Mouse (Mus musculus) G1E (cell line): ENCODE measurements at regions not wholly inside any gene's neighbourhood (a gene's known extent, or its start where the extent isn't known, plus 50 kb on each side); places are given as distances from the start of the nearest gene placed in this dataset.

Experiments
- GATA1 ChIP-seq: IDR thresholded peaks from 2 replicates; pipeline ENCODE4 v1.6.1; 2012; ENCODE audit warnings: borderline replicate concordance, low read length, inconsistent platforms, mixed read lengths
- TAL1 ChIP-seq: conservative IDR thresholded peaks from 2 replicates; pipeline ENCODE4 v1.6.1; 2012; ENCODE audit warnings: low read depth, low read length, inconsistent platforms, mixed read lengths

DNA sequence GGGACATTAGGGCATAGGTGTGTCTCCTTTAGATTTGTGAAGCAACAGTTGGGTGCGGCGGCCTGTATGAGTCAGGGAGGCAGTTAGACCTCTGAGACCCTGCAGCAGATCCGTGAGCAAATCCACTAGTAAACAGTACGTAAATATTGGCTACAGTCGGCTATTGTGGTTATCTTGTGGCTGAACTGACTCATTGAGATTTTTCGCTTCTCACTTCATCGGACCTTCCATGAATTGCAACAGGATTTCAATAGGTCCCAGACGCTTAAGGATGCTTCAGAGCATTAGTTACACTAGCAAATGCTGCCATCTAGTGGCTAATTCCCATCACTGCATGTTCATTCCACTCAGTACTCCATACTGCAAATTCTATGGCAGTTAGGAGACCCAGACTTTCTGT lies 199.0 kb downstream of the Rdh14 start:
- TF ChIP-seq TAL1 (no peak), GATA1 (no peak)
